Mouse (Mus musculus) liver, embryonic 14.5 days (tissue): ENCODE measurements at regions not wholly inside any gene's neighbourhood (a gene's known extent, or its start where the extent isn't known, plus 50 kb on each side); places are given as distances from the start of the nearest gene placed in this dataset.

ENCODE experiments used
- ATAC-seq: fragments of 200-750 bp; cut with Nextera tagmentation; 2 replicates; pipeline ENCODE4 v1.8.0; 2017; ENCODE audit warnings: moderate number of reproducible peaks, mild to moderate bottlenecking, moderate library complexity; ENCODE audit not compliant: insufficient read depth
- DNase-seq, 3 experiments: peaks; one replicate each; pipeline ENCODE4 v3.0.0-alpha.2; 2012 to 2013; ENCODE audit warnings: low read depth in 3 of 3, low spot score in 3 of 3
- H3K27ac ChIP-seq: fragments of 300-500 bp; sonication (generic); 2 replicates; pipeline ENCODE4 v1.5.1; 2014; ENCODE audit warnings: moderate library complexity, mild to moderate bottlenecking, control low read depth, inconsistent platforms
- H3K27me3 ChIP-seq: fragments of 300-500 bp; sonication (generic); 2 replicates; pipeline ENCODE4 v1.6.1; 2014; ENCODE audit warnings: mild to moderate bottlenecking, low read length, moderate library complexity; ENCODE audit not compliant: control insufficient read depth, insufficient read depth
- H3K36me3 ChIP-seq: fragments of 300-500 bp; sonication (generic); replicated peaks from 2 replicates; pipeline ENCODE4 v1.6.1; 2014; ENCODE audit warnings: low read depth; ENCODE audit not compliant: control insufficient read depth, insufficient read depth
- H3K4me1 ChIP-seq, 2 experiments: fragments of 200-500 bp in 1 of 2; fragments of 300-500 bp in 1 of 2; sonication (generic) in 1 of 2; replicated peaks; 2 replicates each; pipeline ENCODE4 v1.6.1; 2012 to 2014; ENCODE audit warnings: antibody characterized with exemption in 1 of 2, inconsistent platforms in 1 of 2, low read length in 1 of 2; ENCODE audit not compliant: control insufficient read depth in 2 of 2, insufficient read depth in 2 of 2
- H3K4me2 ChIP-seq: fragments of 300-500 bp; sonication (generic); 2 replicates; pipeline ENCODE4 v1.6.1; 2014; ENCODE audit warnings: low read depth, mild to moderate bottlenecking, control low read depth, moderate library complexity
- H3K4me3 ChIP-seq, 2 experiments: fragments of 200-500 bp in 1 of 2; fragments of 300-500 bp in 1 of 2; sonication (generic) in 1 of 2; 2 replicates each; pipeline ENCODE4 v1.5.1; 2012 to 2014; ENCODE audit warnings: low read depth in 2 of 2, low read length in 2 of 2, mild to moderate bottlenecking in 2 of 2, control low read depth in 1 of 2, inconsistent platforms in 1 of 2, moderate library complexity in 1 of 2; ENCODE audit not compliant: insufficient read depth in 1 of 2
- H3K9ac ChIP-seq: fragments of 300-500 bp; sonication (generic); replicated peaks from 2 replicates; pipeline ENCODE4 v1.6.1; 2014; ENCODE audit warnings: mild to moderate bottlenecking, control low read depth, moderate library complexity
- H3K9me3 ChIP-seq: fragments of 300-500 bp; sonication (generic); 2 replicates; pipeline ENCODE4 v1.6.1; 2016; ENCODE audit warnings: low read length, mixed read lengths; ENCODE audit not compliant: control insufficient read depth
- CTCF ChIP-seq: IDR thresholded peaks from 2 replicates; pipeline ENCODE4 v1.5.1; 2016; ENCODE audit warnings: antibody characterized with exemption, low read depth, control low read depth
- EP300 ChIP-seq: IDR thresholded peaks from 2 replicates; pipeline ENCODE4 v1.6.1; 2016; ENCODE audit warnings: antibody characterized with exemption, low read depth
- WGBS: fragments of 180-500 bp; shearing (Covaris S2); extraction: QIAGEN DNeasy Blood & Tissue Kit; methylation state at CpG from one replicate; pipeline ENCODE4 v1.1.7; 2014; ENCODE audit not compliant: insufficient replicate concordance; 5-methylcytosine and 5-hydroxymethylcytosine counted together

DNA sequence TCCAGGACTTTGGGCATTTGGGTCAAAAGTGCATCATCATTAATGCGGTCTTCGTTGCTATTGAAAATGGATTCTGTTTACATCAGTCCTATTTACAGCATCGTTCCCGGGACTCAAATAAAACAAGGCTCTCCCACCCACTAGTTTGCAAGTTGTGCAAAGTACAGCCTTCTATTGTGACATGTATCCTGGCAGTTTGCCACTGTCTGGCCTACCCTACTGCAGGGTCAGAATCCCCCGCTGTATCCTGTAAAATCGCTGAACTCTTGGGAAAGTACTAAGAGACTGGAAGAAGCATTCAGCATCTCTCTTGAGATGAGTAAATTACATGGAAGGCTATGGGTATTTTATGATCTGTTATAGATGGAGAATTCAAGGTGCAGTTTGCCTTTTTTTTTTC, 122.1 kb upstream of the Adamts9 start:
- no peak overlapping the region for H3K9ac ChIP-seq
- no peaks in the 10 kb centered on the region for H3K36me3 ChIP-seq
- no peak overlapping the region for H3K27ac ChIP-seq
- DNase-seq: no peak
- 0 out of 4 replicates have a peak, but pooled peaks cover 0 to 3% of the 10 kb centered on the region in 2 experiments for H3K4me1 ChIP-seq
- TF ChIP-seq EP300 (no peak), CTCF (no peak)
- WGBS: 72% methylated on average over 6 of the region's 6 CpGs
- no peak overlapping the region for H3K4me2 ChIP-seq
- no peaks in the 10 kb centered on the region for H3K9me3 ChIP-seq
- no peaks in the 10 kb centered on the region for H3K27me3 ChIP-seq
- no peak overlapping the region for H3K4me3 ChIP-seq
- no peak for ATAC-seq

DNA sequence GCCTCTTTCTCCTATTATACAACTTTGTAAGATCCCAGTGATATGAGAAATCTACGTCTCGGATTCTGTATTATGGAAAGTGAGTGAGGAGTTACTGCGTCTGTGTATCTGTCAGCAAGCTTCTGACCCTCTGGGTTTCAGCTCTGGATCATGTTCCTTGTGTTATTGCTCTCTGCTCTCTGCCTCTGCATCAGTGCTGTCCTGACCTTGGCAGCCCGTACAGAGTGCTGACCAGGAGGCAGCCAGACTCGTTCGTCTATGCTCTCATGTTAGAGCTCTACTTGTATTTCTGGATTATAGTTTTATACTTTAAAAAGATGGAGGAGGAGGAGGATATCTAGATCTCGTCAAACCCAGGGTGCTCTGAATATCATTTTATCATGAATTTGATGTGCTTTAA, 121.1 kb upstream of the Adamts9 start:
- ATAC-seq: no peak

DNA sequence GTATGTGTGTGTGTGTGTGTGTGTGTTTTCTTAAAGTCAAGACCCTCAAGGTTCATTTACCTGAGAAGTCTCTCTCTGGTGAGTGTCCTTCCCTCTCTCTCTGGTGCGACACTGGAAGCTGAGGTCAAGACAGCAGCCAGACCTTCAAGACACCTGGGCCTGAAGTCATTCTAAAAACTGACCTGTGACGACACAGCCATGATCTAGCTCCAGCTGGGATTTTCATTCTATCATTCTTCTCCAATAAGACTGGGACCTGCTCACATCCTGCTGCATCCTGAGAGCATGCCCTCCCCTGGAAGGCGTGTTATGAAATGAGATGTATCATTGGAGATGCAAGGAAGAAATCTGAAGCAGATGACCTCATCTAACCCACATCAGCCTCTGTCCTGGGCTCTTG, 118.4 kb upstream of the Adamts9 start:
- 0 out of 4 replicates have a peak, but pooled peaks cover 0 to 3% of the 10 kb centered on the region in 2 experiments for H3K4me1 ChIP-seq
- no peak overlapping the region for H3K4me2 ChIP-seq
- H3K4me3 ChIP-seq: no peak overlapping the region
- DNase-seq (no peak), ATAC-seq (no peak)
- no peaks in the 10 kb centered on the region for H3K27me3 ChIP-seq
- H3K36me3 ChIP-seq: no peaks in the 10 kb centered on the region
- H3K9ac ChIP-seq: no peak overlapping the region
- no peak overlapping the region for H3K27ac ChIP-seq
- no peaks in the 10 kb centered on the region for H3K9me3 ChIP-seq
- TF ChIP-seq CTCF (no peak), EP300 (no peak)
- WGBS: 53% methylated on average over 3 of the region's 3 CpGs

More for the DNA sequence above, 121.1 kb upstream of the Adamts9 start:
- no peaks in the 10 kb centered on the region for H3K36me3 ChIP-seq
- no peak overlapping the region for H3K9ac ChIP-seq
- no peak for DNase-seq
- WGBS: 61% methylated on average over 7 of the region's 7 CpGs
- no peak overlapping the region for H3K27ac ChIP-seq
- H3K27me3 ChIP-seq: no peaks in the 10 kb centered on the region
- H3K4me1 ChIP-seq: 0 out of 4 replicates have a peak, but pooled peaks cover 0 to 3% of the 10 kb centered on the region in 2 experiments
- TF ChIP-seq EP300 (no peak), CTCF (no peak)
- no peaks in the 10 kb centered on the region for H3K9me3 ChIP-seq
- H3K4me2 ChIP-seq: no peak overlapping the region
- no peak overlapping the region for H3K4me3 ChIP-seq

DNA sequence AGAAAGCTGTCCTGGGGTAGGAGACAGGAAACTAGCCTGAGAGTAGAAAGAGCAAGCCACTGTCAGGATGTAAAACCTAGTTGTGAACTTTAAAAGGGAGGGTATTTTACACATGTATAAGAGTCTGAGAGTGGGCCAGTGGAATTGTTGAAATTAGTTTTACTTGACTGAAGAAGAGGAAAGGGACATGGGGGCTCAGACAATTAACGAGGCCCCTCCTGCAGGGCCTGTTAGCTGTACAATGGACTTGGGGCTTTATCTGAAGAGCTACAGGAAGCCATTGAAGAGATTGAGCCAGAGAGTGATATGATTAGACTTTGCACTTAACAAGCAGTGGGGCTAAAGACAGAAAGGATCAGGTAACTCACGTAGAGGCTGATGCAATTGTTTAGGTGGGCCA, 102.2 kb upstream of the Adamts9 start:
- Histone ChIP-seq H3K4me1 (no peaks in the 10 kb centered on the region), H3K27me3 (no peaks in the 10 kb centered on the region), H3K27ac (no peak overlapping the region), H3K4me2 (no peak overlapping the region), H3K9me3 (no peaks in the 10 kb centered on the region), H3K36me3 (no peaks in the 10 kb centered on the region), H3K4me3 (no peak overlapping the region), H3K9ac (no peak overlapping the region)
- no peak for ATAC-seq
- no peak for DNase-seq
- TF ChIP-seq CTCF (no peak), EP300 (no peak)
- WGBS: 23% methylated on average over 2 of the region's 2 CpGs

DNA sequence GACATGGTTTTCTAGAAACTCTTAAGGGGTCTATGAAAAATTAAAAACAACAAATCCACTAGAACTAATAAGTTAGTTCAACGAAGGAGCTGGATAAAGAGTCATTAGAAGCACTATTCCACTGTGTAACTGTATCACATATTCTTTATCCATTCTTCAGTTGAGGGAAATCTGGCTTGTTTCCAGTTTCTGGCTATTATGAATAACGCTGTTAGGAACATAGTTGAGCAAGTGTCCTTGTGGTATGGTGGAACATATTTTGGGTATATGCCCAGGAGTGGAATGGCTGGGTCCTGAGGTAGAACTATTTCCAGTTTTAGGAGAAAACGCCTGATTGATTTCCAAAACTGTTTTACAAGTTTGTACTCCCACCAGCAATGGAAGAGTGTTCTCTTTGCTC, 97.7 kb upstream of the Adamts9 start:
- H3K4me1 ChIP-seq: no peaks in the 10 kb centered on the region
- 67% methylated on average over 3 of the region's 3 CpGs for WGBS
- TF ChIP-seq CTCF: no peak
- H3K36me3 ChIP-seq: no peaks in the 10 kb centered on the region
- H3K4me2 ChIP-seq: no peak overlapping the region
- no peak overlapping the region for H3K4me3 ChIP-seq
- no peaks in the 10 kb centered on the region for H3K27me3 ChIP-seq
- no peak overlapping the region for H3K9ac ChIP-seq
- DNase-seq: no peak
- H3K9me3 ChIP-seq: no peaks in the 10 kb centered on the region
- no peak overlapping the region for H3K27ac ChIP-seq
- ATAC-seq: no peak
